Mouse (Mus musculus): ENCODE data around the gene Rock2.
A peak's percentile ranks its signal among the peaks of the same experiment; 100 is the strongest.

Gene Rock2

GRCm38 (mm10) chr12:16872926-16873464, 21.7 kb upstream of the Rock2 start:
- no peak for DNase-seq

DNA sequence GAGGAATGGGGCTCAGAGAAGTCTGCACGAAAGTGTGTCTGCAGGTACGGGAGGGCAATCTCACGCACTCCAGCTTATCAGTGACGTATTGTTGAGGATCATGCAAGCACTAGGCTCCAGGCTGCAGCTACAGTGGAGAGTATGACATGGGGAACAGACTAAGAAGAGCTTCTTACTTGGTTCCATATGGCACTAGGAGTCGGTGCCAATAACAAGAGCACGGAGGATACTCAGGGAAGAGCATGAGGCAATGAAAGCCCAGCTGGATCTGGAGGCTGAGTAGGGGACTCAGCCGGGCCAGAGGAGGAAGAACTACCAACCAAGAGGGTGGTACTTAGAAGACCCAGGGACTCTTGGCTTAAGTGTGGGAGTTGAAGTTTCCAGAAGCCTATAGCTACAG, 21.1 kb upstream of the Rock2 start:
- DNase-seq: no peak

GRCm38 (mm10) chr12:16874086-16874485, 20.6 kb upstream of the Rock2 start:
- peak; percentile 67 for DNase-seq

- DNase-seq: no peak
Observed at GRCm38 (mm10) chr12:16875269-16875668, 19.4 kb upstream of the Rock2 start.

GRCm38 (mm10) chr12:16875678-16876077, 19.0 kb upstream of the Rock2 start:
- peak; percentile 45 for DNase-seq

GRCm38 (mm10) chr12:16876667-16877066, 18.0 kb upstream of the Rock2 start:
- no peak for DNase-seq

DNA sequence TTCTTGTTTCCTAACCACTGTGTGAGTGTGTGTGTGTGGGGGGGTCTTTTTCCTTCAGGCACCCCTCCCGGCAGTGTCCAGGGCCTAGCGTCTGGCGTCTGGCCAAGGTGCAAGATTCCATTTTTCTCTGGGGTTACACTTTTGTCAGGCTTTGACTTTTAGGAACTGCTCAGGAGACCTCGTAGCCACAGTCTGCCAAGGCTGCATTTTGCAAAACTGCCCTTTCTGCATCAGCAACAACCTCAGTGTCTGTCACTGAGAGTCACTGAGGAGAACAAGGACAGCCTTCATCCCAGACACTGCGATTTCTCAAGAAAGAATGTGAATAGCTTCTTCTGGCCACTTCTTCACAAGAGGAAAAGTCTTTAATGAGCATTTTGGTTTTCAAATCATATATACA, 17.6 kb upstream of the Rock2 start:
- peak; percentile 61 for DNase-seq

GRCm38 (mm10) chr12:16877679-16878078, 17.0 kb upstream of the Rock2 start:
- no peak for DNase-seq

DNA sequence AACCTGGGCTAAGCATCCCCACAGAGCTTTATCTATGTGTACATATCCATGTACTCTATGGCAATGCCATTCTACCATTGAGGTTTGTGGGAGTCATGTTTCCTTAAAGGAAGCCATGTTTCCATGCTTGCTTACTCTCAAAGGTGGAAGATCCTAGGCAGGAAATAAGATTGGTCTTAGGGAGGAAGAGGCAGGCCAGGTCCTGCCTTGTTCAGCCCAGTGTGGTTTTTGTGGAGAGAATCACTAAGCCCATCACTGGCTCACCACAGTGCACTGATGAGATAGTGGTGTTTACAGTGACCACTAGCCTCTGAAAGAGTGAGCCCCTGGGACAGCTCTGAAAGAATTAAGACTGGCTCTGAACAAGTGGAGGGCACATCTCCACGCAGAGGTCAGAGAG, 15.3 kb upstream of the Rock2 start:
- DNase-seq: no peak

DNA sequence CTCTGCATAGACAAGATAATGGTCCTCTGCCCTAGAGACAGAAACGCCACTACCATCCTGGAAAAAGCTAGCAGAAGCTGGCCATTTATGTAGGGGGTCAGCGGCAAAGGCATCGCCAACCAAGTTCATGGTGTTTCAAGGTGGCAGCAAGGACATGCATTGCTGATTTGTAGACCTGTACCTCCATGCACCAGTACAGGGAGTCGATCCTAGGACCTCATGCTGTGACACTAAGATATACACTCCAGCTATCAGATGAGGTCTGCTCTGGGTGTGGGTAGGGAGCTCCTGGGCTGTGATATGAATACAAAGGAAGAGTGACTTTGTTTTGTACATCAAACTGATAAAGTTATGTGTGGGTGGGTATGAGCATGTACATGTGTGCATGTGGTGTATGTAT, 14.6 kb upstream of the Rock2 start:
- DNase-seq: no peak

DNA sequence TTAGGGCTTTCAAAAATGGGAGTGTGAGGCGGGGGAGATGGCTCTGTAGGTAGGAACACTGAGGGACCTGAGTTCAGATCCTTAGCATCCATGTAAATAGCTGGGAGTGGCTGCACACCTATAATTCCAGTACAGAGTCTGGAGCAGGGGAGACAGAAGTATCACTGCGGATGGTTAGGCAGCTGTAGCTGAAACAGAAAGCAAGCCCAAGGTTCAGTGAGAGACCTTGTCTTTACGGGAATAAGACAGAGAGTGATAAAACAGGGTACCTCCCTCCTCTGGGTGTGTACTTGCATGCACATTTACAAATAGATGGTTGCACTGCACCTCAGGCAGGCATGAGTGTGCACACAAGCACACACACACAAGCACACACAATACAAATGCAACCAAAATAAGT, 12.3 kb upstream of the Rock2 start:
- no peak for DNase-seq

- DNase-seq: no peak
Observed at GRCm38 (mm10) chr12:16883111-16883510, 11.6 kb upstream of the Rock2 start.

GRCm38 (mm10) chr12:16884534-16884933, 10.2 kb upstream of the Rock2 start:
- no peak for DNase-seq

- no peak for DNase-seq
Observed at GRCm38 (mm10) chr12:16886354-16886753, 8.3 kb upstream of the Rock2 start.

- no peak for DNase-seq
Observed at GRCm38 (mm10) chr12:16893039-16893438, 1.7 kb upstream of the Rock2 start.

DNA sequence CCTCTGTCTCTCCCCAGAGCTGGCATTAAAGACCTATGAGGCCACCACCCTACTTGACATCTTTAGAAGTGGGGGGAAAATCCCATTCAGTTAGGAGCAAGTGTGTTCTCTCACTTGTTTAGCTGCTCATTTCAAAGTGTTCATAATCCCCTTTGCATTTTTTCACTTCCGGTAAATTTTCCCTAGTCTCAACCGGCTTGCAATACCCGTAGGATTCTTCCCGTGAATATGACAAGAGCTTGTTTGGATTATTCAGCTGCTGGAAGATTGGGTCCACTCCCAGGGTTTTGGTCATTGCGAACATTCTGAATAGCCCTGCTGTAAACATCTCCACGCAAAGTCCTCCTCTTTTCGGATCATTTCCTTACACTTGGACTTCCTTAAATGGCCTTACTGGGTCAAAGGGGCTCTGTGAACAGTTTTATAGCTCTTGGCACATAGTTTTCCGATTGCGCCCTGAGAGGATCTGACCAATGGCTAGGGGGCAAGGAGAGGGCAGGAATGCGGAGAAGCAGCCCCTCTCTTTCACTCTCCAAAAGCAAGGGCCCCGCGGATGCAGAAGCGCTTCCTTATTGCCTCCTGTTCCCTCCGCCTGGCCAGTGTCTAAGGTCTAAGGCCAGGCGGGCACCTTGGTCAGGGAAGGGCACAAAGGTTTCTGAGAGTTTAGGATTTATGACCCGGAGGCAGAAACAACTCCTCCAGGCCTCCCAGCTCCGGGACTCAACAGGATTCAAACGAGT, 869 bp upstream of the Rock2 start:
- DNase-seq: no peak

DNA sequence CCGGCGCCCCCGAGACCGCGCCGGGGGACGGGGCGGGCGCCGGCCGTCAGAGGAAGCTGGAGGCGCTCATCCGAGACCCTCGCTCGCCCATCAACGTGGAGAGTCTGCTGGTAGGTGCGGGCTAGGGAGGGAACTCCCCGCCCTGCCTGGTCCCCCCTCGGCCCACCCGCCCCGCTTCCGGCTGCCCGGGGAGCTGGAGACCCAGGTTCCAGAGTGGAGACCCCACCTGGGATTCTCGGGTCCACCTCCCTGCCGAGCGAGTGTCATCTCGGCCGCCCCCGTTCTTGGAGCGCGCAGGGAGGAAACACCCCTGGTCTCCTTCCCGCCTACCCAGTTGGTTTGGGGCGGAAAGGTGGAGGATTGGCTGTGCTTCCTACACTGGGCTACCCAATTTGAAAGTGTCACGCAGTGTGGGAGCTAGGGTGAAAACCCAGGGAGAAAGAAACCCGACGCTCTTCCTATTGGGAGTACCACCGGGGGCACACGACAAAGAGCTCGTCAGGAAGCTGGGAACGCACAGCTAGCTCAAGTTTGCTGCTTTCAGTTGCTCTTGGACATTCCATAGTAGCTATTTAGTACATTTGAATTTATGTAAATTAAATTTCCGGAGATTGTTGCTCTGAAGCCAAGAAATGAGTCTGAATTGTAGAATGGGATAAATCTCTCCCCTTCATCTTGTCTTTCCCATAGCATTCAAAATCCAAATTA, 680 bp downstream of the Rock2 start:
- no peak for DNase-seq

GRCm38 (mm10) chr12:16896073-16896789, 1.5 kb downstream of the Rock2 start:
- DNase-seq: no peak

DNA sequence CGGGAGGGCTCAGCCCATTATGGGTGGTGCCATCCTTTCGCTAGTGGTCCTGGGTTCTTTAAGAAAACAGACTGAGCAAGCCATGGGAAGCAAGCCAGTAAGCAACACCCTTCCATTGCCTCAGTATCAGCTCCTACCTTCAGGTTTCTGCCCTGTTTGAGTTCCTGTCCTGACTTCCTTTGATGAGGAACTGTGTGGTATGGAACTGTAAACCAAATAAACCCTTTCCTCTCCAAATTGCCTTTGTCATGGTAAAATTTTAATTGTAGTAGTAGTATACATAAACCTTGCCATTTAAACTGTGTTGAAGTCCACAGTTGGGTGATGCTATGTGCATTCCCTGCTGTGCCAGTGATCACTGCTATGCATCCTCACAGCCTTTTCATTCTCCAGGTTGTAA, 2.5 kb downstream of the Rock2 start:
- no peak for DNase-seq

DNA sequence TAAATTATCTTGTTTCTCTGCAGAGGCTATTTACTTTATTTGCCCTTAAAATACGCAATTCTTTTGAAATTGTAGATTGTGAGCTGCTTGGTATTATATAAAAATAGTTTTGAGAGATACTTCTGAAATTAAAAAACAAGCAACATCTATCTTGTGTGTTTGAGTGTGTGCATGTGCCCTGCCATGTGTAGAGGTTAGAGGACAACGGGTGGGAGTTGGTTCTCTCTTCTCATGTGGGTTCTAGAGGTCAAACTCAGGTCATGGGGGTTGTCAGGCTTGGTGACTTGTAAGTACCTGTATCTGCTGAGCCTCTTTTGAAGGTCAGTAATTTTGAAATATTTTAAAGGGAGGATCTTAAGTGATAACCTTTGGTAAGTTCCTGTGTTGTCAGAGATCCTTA, 3.5 kb downstream of the Rock2 start:
- DNase-seq: no peak

DNA sequence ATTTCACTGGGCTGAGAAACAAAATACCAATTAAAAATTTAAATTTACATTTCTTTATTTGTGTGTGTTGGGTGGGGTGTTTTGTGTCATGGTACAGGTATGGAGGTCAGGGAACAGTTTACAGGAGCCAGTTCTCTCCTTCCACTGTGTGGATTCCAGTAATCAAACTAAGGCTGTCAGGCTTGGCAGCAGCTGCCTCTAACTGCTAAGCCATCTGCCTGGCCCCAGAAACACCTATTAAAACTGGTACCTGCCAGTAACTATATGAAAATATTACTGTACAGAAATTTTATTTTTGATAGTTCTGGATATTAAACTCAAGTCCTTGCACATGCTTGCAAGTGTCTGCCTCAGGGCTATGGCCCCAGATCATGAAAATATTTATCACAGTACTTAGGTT, 4.1 kb downstream of the Rock2 start:
- DNase-seq: no peak

DNA sequence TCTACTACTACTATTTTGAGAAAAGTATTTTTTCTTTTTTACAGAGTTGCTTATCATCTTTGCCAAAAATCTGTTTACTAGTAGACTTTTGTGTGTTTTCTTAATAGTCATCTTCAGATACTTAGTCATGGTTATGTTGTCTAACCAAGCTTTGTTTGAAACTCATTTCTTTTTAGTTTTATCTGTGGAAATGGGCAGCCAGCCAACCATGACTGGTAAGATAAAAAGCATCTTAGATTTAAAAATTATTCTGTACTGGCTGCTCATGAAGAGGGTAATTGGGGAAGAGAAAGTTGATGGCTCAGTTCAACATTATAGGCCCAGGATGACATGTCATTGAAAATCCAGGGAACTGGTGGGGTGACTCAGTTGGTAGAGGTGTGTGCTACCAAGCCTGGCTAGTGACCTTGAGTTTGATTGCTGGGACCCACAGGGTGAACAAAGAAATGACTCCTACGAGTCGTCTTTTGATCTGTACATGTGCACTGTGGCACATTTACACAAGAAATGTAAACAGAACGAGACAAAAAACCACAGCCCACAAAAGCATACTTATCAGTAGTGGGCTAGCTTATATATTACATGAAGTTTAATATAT, 6.0 kb downstream of the Rock2 start:
- DNase-seq: peak; percentile 34

DNA sequence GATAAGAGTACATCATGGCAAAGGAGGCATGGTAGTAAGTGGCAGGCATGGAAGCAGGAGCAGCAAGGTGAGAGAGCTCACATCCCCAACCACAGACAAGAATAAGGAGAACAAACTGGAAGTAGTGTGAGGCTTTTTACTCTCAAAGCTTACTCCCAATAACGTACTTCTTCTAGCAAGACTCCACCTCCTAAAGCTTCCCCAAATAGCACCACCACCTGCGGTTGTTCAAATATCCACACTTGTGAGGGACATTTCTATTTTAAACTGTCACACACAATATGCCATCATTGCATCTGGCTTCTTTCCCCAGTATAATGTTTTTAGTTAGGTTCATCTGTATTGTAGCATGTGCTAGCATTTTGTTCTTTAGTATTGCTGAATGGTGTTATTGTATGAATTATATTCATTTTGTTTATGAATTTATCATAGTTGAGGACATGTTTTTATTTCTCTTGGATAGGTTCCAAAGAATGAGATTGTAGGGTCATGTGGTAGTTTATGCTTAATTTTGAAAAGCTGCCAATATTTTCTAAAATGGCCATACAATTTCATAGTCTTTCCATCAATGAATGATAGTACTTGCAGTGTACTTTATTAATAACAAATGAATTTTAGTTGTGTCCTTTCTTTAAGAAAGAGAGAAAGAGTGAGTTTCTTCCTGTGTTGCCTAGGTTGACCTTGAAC, 9.4 kb downstream of the Rock2 start:
- DNase-seq: no peak

Measured in kidney, postnatal 10 days (tissue).